Mouse (Mus musculus) brain, embryonic 14.5 days (tissue): ENCODE measurements around the gene Gm128.

Source experiments
- CTCF ChIP-seq: fragments of 200-500 bp; IDR thresholded peaks from 2 replicates; pipeline ENCODE4 v1.5.1; 2012; ENCODE audit warnings: inconsistent platforms, mild to moderate bottlenecking, moderate library complexity, borderline replicate concordance; ENCODE audit not compliant: insufficient read depth, insufficient read length; ENCODE audit errors: extremely low read depth
- POLR2A ChIP-seq: fragments of 200-500 bp; IDR thresholded peaks from 2 replicates; pipeline ENCODE4 v1.6.1; 2012; ENCODE audit warnings: mild to moderate bottlenecking, inconsistent platforms, borderline replicate concordance; ENCODE audit not compliant: poor library complexity, insufficient read depth, insufficient read length, severe bottlenecking; ENCODE audit errors: extremely low read depth

DNA sequence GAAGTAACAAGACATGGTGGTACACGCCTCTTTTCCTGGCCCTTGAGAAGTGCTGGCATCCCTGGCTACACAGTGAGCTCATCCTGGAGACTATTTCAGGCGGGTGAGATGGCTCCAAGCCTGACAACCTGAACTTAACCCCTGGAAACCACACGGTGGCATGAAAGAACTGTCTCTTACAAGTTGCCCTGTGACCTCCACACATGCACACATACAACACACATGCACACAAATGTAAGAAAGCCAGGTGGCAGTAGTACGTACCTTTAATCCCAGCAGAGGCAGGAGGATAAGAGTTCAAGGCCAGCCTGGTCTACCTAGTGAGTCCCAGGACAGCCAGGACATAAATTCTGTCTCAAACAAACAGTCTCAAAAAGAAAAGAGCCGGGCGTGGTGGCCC is 2.4 kb downstream of the Gm128 start:
- no peak for TF ChIP-seq CTCF
- no peak for TF ChIP-seq POLR2A
